Mouse (Mus musculus) liver (tissue): ENCODE data around the gene Stab1.

Source experiments
- DNase-seq: peaks from one replicate; pipeline ENCODE4 v3.0.0-alpha.2; 2020; ENCODE audit warnings: mixed read lengths

Gene Stab1

GRCm38 (mm10) chr14:31194441-31194840, 26.0 kb upstream of the Stab1 start:
- no peak for DNase-seq

- DNase-seq: no peak
Measured at GRCm38 (mm10) chr14:31193791-31194190, 25.4 kb upstream of the Stab1 start.

- DNase-seq: no peak
Measured at GRCm38 (mm10) chr14:31191936-31192335, 23.5 kb upstream of the Stab1 start.

- DNase-seq: no peak
Measured at GRCm38 (mm10) chr14:31189348-31189747, 20.9 kb upstream of the Stab1 start.

GRCm38 (mm10) chr14:31188771-31189181, 20.3 kb upstream of the Stab1 start:
- DNase-seq: no peak

- DNase-seq: no peak
Measured at GRCm38 (mm10) chr14:31186656-31187055, 18.2 kb upstream of the Stab1 start.

GRCm38 (mm10) chr14:31184195-31184594, 15.8 kb upstream of the Stab1 start:
- DNase-seq: no peak

GRCm38 (mm10) chr14:31183541-31183940, 15.1 kb upstream of the Stab1 start:
- DNase-seq: no peak

GRCm38 (mm10) chr14:31182786-31183290, 14.4 kb upstream of the Stab1 start:
- no peak for DNase-seq

GRCm38 (mm10) chr14:31181512-31181911, 13.1 kb upstream of the Stab1 start:
- DNase-seq: no peak

GRCm38 (mm10) chr14:31179677-31180365, 11.4 kb upstream of the Stab1 start:
- DNase-seq: no peak

- DNase-seq: no peak
Measured at GRCm38 (mm10) chr14:31177715-31178114, 9.3 kb upstream of the Stab1 start.

GRCm38 (mm10) chr14:31177287-31177686, 8.8 kb upstream of the Stab1 start:
- no peak for DNase-seq

- no peak for DNase-seq
Measured at GRCm38 (mm10) chr14:31173537-31173936, 5.1 kb upstream of the Stab1 start.

- no peak for DNase-seq
Measured at GRCm38 (mm10) chr14:31172781-31173455, 4.5 kb upstream of the Stab1 start.

GRCm38 (mm10) chr14:31171821-31172220, 3.4 kb upstream of the Stab1 start:
- no peak for DNase-seq

- no peak for DNase-seq
Measured at GRCm38 (mm10) chr14:31171386-31171785, 2.9 kb upstream of the Stab1 start.

GRCm38 (mm10) chr14:31170963-31171362, 2.5 kb upstream of the Stab1 start:
- no peak for DNase-seq

- no peak for DNase-seq
Measured at GRCm38 (mm10) chr14:31169508-31169907, 1.1 kb upstream of the Stab1 start.

GRCm38 (mm10) chr14:31166827-31167226, 1.6 kb downstream of the Stab1 start:
- DNase-seq: no peak

- peak; percentile 28 for DNase-seq
Measured at GRCm38 (mm10) chr14:31165991-31166630, 2.3 kb downstream of the Stab1 start.

GRCm38 (mm10) chr14:31165458-31165857, 3.0 kb downstream of the Stab1 start:
- DNase-seq: no peak

- DNase-seq: no peak
Measured at GRCm38 (mm10) chr14:31165010-31165409, 3.4 kb downstream of the Stab1 start.

GRCm38 (mm10) chr14:31164067-31164466, 4.4 kb downstream of the Stab1 start:
- DNase-seq: peak; percentile 38
